Mouse (Mus musculus) bone marrow macrophage, adult 2 months (primary cell): ENCODE measurements at regions not wholly inside any gene's neighbourhood (a gene's known extent, or its start where the extent isn't known, plus 50 kb on each side); places are given as distances from the start of the nearest gene placed in this dataset.

Experiments
- CTCF ChIP-seq: IDR thresholded peaks from 2 replicates; pipeline ENCODE4 v1.5.1; 2012; ENCODE audit warnings: low read depth, mild to moderate bottlenecking, low read length, moderate library complexity
- POLR2A ChIP-seq: IDR thresholded peaks from 2 replicates; pipeline ENCODE4 v1.6.1; 2012; ENCODE audit warnings: mild to moderate bottlenecking, low read depth, low read length, borderline replicate concordance

DNA sequence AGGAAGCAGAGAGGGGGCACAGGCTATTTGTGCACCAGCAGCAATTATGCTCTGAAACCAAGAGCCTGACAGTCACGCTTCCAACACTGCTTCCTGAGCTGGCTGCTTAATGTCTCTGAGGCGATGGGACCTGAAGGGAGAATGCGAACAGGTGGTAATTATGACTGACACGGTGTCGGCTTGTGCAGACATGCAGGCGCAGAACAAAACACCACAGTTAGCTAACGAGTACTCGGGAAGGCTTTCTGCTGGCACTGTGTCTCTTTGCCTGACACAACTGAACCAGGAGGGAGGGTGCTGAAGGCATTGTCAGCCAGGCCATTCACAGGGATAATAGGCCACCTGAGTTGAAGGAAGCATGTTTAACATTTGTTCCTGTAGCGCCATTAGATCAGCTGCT is 635.6 kb upstream of the Nox3 start:
- TF ChIP-seq CTCF (no peak), POLR2A (no peak)
